Mouse (Mus musculus) testis, adult 10 weeks (tissue): ENCODE results near the gene Fam49a. TPM values are rescaled to one million over a fixed set of nuclear protein-coding genes. Genes with fewer than 3 reads are reported as not detected.

Experiments used
- polyA plus RNA-seq: library from polyadenylated mRNA; stranded (reverse); fragments of 350-450 nt; fragmentation: Illumina TruSeq; extraction: RNeasy Lipid Tissue Mini Kit (QIAGEN cat#74804); gene quantifications from one replicate; pipeline ENCODE4 v1.2.3, GENCODE M21; 2014; ENCODE audit warnings: low read depth, low replicate concordance

Gene Fam49a
- 1.8 TPM for polyA plus RNA-seq

DNA sequence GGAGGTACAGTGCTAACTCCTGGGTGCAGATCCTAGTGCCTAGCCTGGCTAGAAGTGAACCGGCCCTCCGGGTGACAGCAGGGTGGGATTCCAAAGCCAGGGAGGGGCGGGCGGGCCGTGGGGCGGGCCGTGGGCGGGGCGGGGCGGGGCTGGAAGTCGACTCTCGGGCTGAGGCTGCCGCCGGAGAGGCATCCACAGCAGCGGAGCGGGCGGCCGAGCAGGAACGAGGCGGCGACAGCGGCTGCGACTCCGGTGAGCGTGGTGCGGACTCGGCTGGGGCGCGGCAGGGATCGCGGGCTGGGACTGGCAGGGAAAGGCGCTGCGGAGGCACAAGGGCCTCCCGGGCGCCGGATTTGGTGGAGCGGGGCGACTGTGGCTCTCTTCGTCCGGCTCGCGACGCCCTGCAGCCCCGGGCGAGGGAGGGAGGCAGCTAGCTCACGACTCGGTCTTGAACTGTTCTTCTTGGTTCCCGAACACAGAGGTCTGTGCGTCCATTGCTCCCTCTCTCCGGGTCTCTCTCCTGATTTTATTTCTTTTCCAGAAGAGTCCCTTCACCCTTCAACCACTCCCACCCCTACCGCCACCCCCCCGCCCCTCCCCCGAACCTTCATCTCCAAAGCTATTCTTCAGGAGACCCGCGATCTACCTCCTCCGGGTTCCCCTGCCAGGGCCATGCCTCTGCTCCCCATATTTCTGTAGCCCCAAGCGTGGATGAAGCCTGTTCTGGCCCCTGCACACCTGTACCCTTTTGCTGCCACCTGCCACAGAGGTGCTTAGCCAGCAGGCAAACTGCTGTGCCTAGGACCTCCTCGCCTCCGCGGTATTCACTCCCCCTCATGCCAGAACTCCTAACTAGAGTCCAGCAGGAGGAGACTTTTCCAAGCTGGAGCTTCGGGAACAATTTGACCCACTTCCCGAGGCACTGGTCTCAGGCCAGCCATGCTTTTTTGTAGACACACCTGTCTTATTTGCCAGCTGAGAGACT, at the start of gene Fam49a:
TSS of gene Fam49a (plus strand) at position 153 of the 985 bp plus-strand sequence.

